Mouse (Mus musculus): ENCODE data around the gene Surf1.

Surf1 gene

GRCm38 (mm10) chr2:26915927-26916728, at the start of gene Surf1, which contains the start of gene Surf2:
Gene Surf1 (minus strand): TSS chr2:26916530.
Gene Surf2 (plus strand): TSS chr2:26916367.
- peaks cover 66% of the 10 kb centered on the region for H3K4me1 ChIP-seq (replicated peaks; ENCODE audit: low read depth, low read length)
- H3K36me3 ChIP-seq (ENCODE audit: insufficient read depth, low read length) = peaks cover 83% of the 10 kb centered on the region
- no peak for TF ChIP-seq NANOG (IDR thresholded peaks at IDR 0.05; ENCODE audit: borderline replicate concordance, low read length)
- TF ChIP-seq CTCF (conservative IDR thresholded peaks at IDR 0.05; ENCODE audit: low read length) = no peak
- no peak for TF ChIP-seq POU5F1 (IDR thresholded peaks at IDR 0.05; ENCODE audit: borderline replicate concordance, low read length)
- H3K27me3 ChIP-seq (ENCODE audit: insufficient read depth, low read length) = no peaks in the 10 kb centered on the region
- peaks cover 41% of the 10 kb centered on the region for H3K9me3 ChIP-seq (ENCODE audit: low read length)
- peak within 1 kb of the TSS; percentile 92 for H3K4me3 ChIP-seq (replicated peaks; ENCODE audit: low read length)

- Histone ChIP-seq H3K4me3 (replicated peaks; ENCODE audit: low read length) (peak overlapping the region; percentile 93), H3K36me3 (ENCODE audit: insufficient read depth, low read length) (peaks cover 34% of the 10 kb centered on the region), H3K27me3 (ENCODE audit: insufficient read depth, low read length) (no peaks in the 10 kb centered on the region), H3K4me1 (replicated peaks; ENCODE audit: low read depth, low read length) (peaks cover 39% of the 10 kb centered on the region), H3K9me3 (ENCODE audit: low read length) (no peaks in the 10 kb centered on the region)
- TF ChIP-seq CTCF (conservative IDR thresholded peaks at IDR 0.05; ENCODE audit: low read length) = no peak
- TF ChIP-seq POU5F1 (IDR thresholded peaks at IDR 0.05; ENCODE audit: borderline replicate concordance, low read length) = no peak
- no peak for TF ChIP-seq NANOG (IDR thresholded peaks at IDR 0.05; ENCODE audit: borderline replicate concordance, low read length)
These were observed 48.5 kb upstream of the Surf1 start for GRCm38 (mm10) chr2:26964724-26965370.

GRCm38 (mm10) chr2:26963923-26964723, 47.8 kb upstream of the Surf1 start, which contains the start of gene Rexo4:
Gene Rexo4 (minus strand): TSS chr2:26964386.
- no peaks in the 10 kb centered on the region for H3K27me3 ChIP-seq (ENCODE audit: insufficient read depth, low read length)
- no peak for TF ChIP-seq CTCF (conservative IDR thresholded peaks at IDR 0.05; ENCODE audit: low read length)
- TF ChIP-seq NANOG (IDR thresholded peaks at IDR 0.05; ENCODE audit: borderline replicate concordance, low read length) = no peak
- TF ChIP-seq POU5F1 (IDR thresholded peaks at IDR 0.05; ENCODE audit: borderline replicate concordance, low read length) = peak; percentile 88
- peak within 1 kb of the TSS; percentile 93 for H3K4me3 ChIP-seq (replicated peaks; ENCODE audit: low read length)
- peaks cover 38% of the 10 kb centered on the region for H3K36me3 ChIP-seq (ENCODE audit: insufficient read depth, low read length)
- no peaks in the 10 kb centered on the region for H3K9me3 ChIP-seq (ENCODE audit: low read length)
- peaks cover 39% of the 10 kb centered on the region for H3K4me1 ChIP-seq (replicated peaks; ENCODE audit: low read depth, low read length)

- Histone ChIP-seq H3K4me1 (replicated peaks; ENCODE audit: low read depth, low read length) (peaks cover 39% of the 10 kb centered on the region), H3K9me3 (ENCODE audit: low read length) (no peaks in the 10 kb centered on the region), H3K36me3 (ENCODE audit: insufficient read depth, low read length) (peaks cover 71% of the 10 kb centered on the region), H3K4me3 (replicated peaks; ENCODE audit: low read length) (no peak overlapping the region), H3K27me3 (ENCODE audit: insufficient read depth, low read length) (no peaks in the 10 kb centered on the region)
- TF ChIP-seq CTCF (conservative IDR thresholded peaks at IDR 0.05; ENCODE audit: low read length) (no peak; the same call in 1 of the 2 replicates), NANOG (IDR thresholded peaks at IDR 0.05; ENCODE audit: borderline replicate concordance, low read length) (no peak), POU5F1 (IDR thresholded peaks at IDR 0.05; ENCODE audit: borderline replicate concordance, low read length) (no peak)
These were observed 44.4 kb upstream of the Surf1 start for GRCm38 (mm10) chr2:26960756-26961155.

- Histone ChIP-seq H3K4me3 (replicated peaks; ENCODE audit: low read length) (no peak overlapping the region), H3K27me3 (ENCODE audit: insufficient read depth, low read length) (no peaks in the 10 kb centered on the region), H3K9me3 (ENCODE audit: low read length) (no peaks in the 10 kb centered on the region), H3K4me1 (replicated peaks; ENCODE audit: low read depth, low read length) (peaks cover 18% of the 10 kb centered on the region), H3K36me3 (ENCODE audit: insufficient read depth, low read length) (peaks cover 97% of the 10 kb centered on the region)
- no peak for TF ChIP-seq CTCF (conservative IDR thresholded peaks at IDR 0.05; ENCODE audit: low read length)
- no peak for TF ChIP-seq NANOG (IDR thresholded peaks at IDR 0.05; ENCODE audit: borderline replicate concordance, low read length)
- no peak for TF ChIP-seq POU5F1 (IDR thresholded peaks at IDR 0.05; ENCODE audit: borderline replicate concordance, low read length)
These were observed 41.1 kb upstream of the Surf1 start for GRCm38 (mm10) chr2:26957488-26957859.

- H3K36me3 ChIP-seq (ENCODE audit: insufficient read depth, low read length) = peaks cover 97% of the 10 kb centered on the region
- TF ChIP-seq CTCF (conservative IDR thresholded peaks at IDR 0.05; ENCODE audit: low read length) = no peak
- TF ChIP-seq POU5F1 (IDR thresholded peaks at IDR 0.05; ENCODE audit: borderline replicate concordance, low read length) = no peak
- TF ChIP-seq NANOG (IDR thresholded peaks at IDR 0.05; ENCODE audit: borderline replicate concordance, low read length) = no peak
- H3K4me1 ChIP-seq (replicated peaks; ENCODE audit: low read depth, low read length) = peaks cover 12% of the 10 kb centered on the region
- no peaks in the 10 kb centered on the region for H3K27me3 ChIP-seq (ENCODE audit: insufficient read depth, low read length)
- H3K9me3 ChIP-seq (ENCODE audit: low read length) = no peaks in the 10 kb centered on the region
- H3K4me3 ChIP-seq (replicated peaks; ENCODE audit: low read length) = no peak overlapping the region
These were observed 40.6 kb upstream of the Surf1 start for GRCm38 (mm10) chr2:26956811-26957487.

GRCm38 (mm10) chr2:26954735-26955395, 38.5 kb upstream of the Surf1 start:
- no peak for TF ChIP-seq NANOG (IDR thresholded peaks at IDR 0.05; ENCODE audit: borderline replicate concordance, low read length)
- Histone ChIP-seq H3K36me3 (ENCODE audit: insufficient read depth, low read length) (peaks cover 97% of the 10 kb centered on the region), H3K4me1 (replicated peaks; ENCODE audit: low read depth, low read length) (peaks cover 2% of the 10 kb centered on the region; the same call in 1 of the 2 replicates), H3K27me3 (ENCODE audit: insufficient read depth, low read length) (no peaks in the 10 kb centered on the region), H3K4me3 (replicated peaks; ENCODE audit: low read length) (no peak overlapping the region), H3K9me3 (ENCODE audit: low read length) (no peaks in the 10 kb centered on the region)

Measured in E14TG2a.4 (cell line).